Mouse (Mus musculus) B cell, adult 67 days (primary cell): Measurements from ENCODE around the gene Txlnb. TPM values are rescaled to one million over a fixed set of nuclear protein-coding genes. Genes with fewer than 3 reads are reported as not detected.

Source experiments
- total RNA-seq, 2 experiments: library from RNA; stranded (reverse); gene quantifications; 4 replicates each; pipeline ENCODE4 v1.2.4; 2023

Txlnb gene
- total RNA-seq, result under 1 TPM; 0.15 to 0.39 TPM

GRCm38 (mm10) chr10:17795767-17796631, at the start of gene Txlnb:
Txlnb (plus strand) TSS chr10:17796226.

Other genes starting within 250 kb of the Txlnb start
- gene Cited2, start 73.0 kb upstream of the Txlnb start, total RNA-seq, result 10 to 100 TPM; 37.1 to 40.9 TPM
- gene Heca, start 151.8 kb downstream of the Txlnb start, total RNA-seq, result 10 to 100 TPM; 73.5 to 81.5 TPM
- gene Abracl, start 227.1 kb downstream of the Txlnb start, total RNA-seq, result 10 to 100 TPM; 66.1 to 84.0 TPM